Mouse (Mus musculus): Measurements from ENCODE around the gene Tmem212. TPM values are rescaled to one million over a fixed set of nuclear protein-coding genes. Genes with fewer than 3 reads are reported as not detected.

The Tmem212 gene
- polyA plus RNA-seq, 1 experiment: not detected

DNA sequence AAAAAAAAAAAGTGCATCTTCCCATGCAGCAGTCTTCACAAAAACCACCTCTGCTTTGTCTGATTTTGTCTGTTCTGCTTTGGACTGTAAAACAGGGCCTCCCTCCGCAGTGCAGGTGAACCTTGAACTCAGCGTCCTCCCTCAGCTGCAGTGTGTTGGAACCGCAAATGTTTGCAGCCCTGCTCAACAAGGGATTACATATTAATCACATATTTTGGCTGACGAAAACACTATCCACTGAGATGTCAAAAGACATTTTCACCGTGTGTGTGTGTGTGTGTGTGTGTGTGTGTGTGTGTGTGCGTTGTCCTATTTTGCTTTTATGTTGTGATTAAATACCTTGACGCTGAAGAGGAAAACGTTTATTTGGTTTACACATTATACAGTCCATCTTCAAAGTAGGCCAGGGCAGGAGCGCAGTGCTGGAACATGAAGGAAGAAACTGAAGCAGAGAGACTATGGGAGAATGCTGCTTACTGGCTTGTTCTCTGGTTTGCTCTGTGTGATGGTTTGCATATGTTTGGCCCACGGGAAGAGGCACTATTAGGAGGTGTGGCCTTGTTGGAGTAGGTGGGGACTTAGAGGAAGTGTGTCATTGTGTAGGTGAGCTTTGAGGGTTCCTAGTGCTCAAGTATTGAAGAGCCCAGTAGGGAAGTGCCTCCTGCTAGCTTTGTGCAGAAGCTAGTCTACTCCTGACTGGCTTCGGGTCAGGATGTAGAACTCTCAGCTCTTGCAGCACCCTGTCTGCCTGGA, 25.3 kb upstream of the Tmem212 start:
- no peak for DNase-seq (ENCODE audit: low read depth)
- TF ChIP-seq POLR2A (IDR thresholded peaks at IDR 0.05; ENCODE audit: borderline replicate concordance, extremely low read depth, insufficient read depth, insufficient read length, poor library complexity, severe bottlenecking) (no peak), CTCF (IDR thresholded peaks at IDR 0.05; ENCODE audit: borderline replicate concordance, extremely low read depth, insufficient read depth, insufficient read length) (no peak)

DNA sequence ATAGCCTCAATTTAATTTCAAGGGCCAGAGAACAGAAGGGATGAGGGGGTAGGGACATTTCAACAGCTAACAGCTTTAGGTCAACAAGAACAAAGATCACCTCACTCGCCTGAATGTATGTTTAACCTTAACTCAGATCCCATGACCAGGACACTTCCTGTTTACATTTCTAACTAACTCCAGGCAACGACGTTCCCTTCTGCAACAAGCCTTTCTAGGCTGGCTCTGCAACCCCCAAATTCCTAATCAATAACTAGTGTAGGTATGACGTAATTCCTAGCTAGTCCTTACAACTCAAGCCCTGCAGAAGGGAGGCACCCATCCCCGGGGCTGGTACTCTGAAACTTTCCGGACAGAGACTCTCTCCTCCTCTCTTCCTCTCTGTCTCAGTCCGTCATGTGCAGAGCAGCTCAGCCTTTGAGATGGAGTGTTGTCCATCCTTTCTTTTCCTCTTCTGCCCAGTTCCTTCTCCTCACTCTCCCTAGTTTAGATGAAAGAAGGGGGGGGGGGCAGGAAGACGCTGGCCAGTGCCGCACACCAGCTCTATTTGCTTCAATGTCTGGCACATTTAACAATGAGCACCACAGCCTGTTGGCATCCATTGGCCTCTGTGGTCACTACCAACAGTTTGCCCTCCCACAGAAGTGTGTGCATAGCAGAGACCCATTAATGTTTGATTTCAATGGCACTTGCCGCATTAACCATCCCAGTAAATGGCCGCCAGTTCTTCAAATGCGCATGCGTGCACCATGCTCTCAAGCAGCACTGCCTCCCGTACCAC, 22.7 kb upstream of the Tmem212 start:
- no peak for TF ChIP-seq CTCF (IDR thresholded peaks at IDR 0.05; ENCODE audit: borderline replicate concordance, extremely low read depth, insufficient read depth, insufficient read length)
- TF ChIP-seq POLR2A (IDR thresholded peaks at IDR 0.05; ENCODE audit: borderline replicate concordance, extremely low read depth, insufficient read depth, insufficient read length, poor library complexity, severe bottlenecking): no peak
- DNase-seq (ENCODE audit: low read depth): no peak

- no peak for DNase-seq (ENCODE audit: low read depth)
- TF ChIP-seq CTCF (IDR thresholded peaks at IDR 0.05; ENCODE audit: borderline replicate concordance, extremely low read depth, insufficient read depth, insufficient read length) (no peak), POLR2A (IDR thresholded peaks at IDR 0.05; ENCODE audit: borderline replicate concordance, extremely low read depth, insufficient read depth, insufficient read length, poor library complexity, severe bottlenecking) (no peak)
Observed at GRCm38 (mm10) chr3:27909016-27909415, 12.8 kb upstream of the Tmem212 start.

DNA sequence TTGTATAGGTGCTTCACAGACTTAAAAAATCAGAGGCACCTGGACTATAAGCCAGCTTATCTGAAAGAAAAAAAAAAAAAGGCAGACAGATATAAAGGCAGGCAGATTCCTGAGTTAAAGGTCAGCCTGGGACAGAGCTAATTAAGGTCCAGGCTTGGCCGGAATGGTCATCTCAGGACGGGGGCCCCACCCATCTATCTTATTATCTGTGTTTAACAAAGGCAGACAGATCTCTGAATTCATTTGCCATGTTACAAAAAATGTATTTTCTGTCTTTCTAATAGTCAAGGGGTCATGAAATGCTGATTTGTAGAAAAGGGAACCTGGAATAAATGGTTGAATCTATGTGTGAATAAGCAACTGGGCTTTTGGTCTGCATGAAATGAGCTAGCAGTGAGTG, 12.1 kb upstream of the Tmem212 start:
- no peak for DNase-seq (ENCODE audit: low read depth)
- TF ChIP-seq POLR2A (IDR thresholded peaks at IDR 0.05; ENCODE audit: borderline replicate concordance, extremely low read depth, insufficient read depth, insufficient read length, poor library complexity, severe bottlenecking) (no peak), CTCF (IDR thresholded peaks at IDR 0.05; ENCODE audit: borderline replicate concordance, extremely low read depth, insufficient read depth, insufficient read length) (no peak)

GRCm38 (mm10) chr3:27907301-27907700, 11.1 kb upstream of the Tmem212 start:
- TF ChIP-seq POLR2A (IDR thresholded peaks at IDR 0.05; ENCODE audit: borderline replicate concordance, extremely low read depth, insufficient read depth, insufficient read length, poor library complexity, severe bottlenecking) (no peak), CTCF (IDR thresholded peaks at IDR 0.05; ENCODE audit: borderline replicate concordance, extremely low read depth, insufficient read depth, insufficient read length) (no peak)
- no peak for DNase-seq (ENCODE audit: low read depth)

GRCm38 (mm10) chr3:27906647-27907209, 10.6 kb upstream of the Tmem212 start:
- TF ChIP-seq CTCF (IDR thresholded peaks at IDR 0.05; ENCODE audit: borderline replicate concordance, extremely low read depth, insufficient read depth, insufficient read length) (no peak), POLR2A (IDR thresholded peaks at IDR 0.05; ENCODE audit: borderline replicate concordance, extremely low read depth, insufficient read depth, insufficient read length, poor library complexity, severe bottlenecking) (no peak)
- DNase-seq (ENCODE audit: low read depth): no peak

DNA sequence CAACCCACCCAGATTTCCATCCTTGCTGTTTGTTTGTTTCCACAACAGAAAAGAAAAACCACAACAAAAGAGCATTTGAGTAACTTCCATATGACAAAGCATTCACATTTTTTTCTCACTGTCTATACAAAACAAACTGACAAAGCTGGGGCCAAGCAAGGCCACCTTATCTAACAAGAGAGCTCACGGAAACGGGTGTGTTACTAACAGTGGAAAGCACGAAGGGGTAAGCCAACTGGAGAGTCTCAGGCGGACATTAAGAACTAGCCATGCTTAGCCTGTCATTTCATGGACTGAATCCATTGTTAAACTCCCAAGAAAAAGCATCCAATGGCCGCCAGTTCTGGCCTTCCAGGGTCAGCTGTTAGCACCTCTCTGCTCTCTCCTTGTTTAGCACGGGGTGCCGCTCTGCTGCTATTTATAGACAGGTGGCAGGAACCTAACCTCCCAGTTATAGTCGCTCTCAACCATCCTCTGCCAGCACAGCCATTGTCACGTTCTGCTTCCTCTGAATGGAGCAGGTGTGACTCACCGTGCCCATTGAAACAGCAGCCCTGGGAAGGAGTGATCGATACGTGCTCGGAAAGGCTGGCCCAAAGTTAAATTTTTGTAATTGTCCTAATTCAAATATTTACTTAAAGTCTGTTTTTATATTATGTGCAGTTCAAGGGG, 8.6 kb upstream of the Tmem212 start:
- DNase-seq (ENCODE audit: low read depth): peak; percentile 14
- no peak for TF ChIP-seq POLR2A (IDR thresholded peaks at IDR 0.05; ENCODE audit: borderline replicate concordance, extremely low read depth, insufficient read depth, insufficient read length, poor library complexity, severe bottlenecking)
- no peak for TF ChIP-seq CTCF (IDR thresholded peaks at IDR 0.05; ENCODE audit: borderline replicate concordance, extremely low read depth, insufficient read depth, insufficient read length)

DNA sequence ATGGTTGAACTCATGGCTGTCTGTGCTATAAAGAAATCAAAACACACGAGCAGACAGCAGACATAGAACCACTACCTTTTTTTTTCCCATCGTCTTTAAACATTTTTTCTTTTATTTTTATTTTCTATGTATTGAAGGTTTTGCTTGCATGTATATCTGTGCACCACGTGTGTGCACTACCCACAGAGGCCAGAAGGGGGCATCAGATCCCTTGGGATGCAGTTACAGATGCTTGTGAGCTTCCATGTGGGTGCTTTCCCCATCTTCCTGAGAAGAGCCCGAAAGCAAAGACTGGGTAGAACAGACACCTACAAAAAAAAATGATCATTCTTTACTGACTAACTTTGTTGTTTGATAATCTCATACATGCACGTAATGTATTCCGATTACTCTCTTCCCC, 5.7 kb upstream of the Tmem212 start:
- DNase-seq (ENCODE audit: low read depth): no peak
- TF ChIP-seq CTCF (IDR thresholded peaks at IDR 0.05; ENCODE audit: borderline replicate concordance, extremely low read depth, insufficient read depth, insufficient read length) (peak; percentile 29; the same call in 1 of the 2 replicates), POLR2A (IDR thresholded peaks at IDR 0.05; ENCODE audit: borderline replicate concordance, extremely low read depth, insufficient read depth, insufficient read length, poor library complexity, severe bottlenecking) (no peak)

DNA sequence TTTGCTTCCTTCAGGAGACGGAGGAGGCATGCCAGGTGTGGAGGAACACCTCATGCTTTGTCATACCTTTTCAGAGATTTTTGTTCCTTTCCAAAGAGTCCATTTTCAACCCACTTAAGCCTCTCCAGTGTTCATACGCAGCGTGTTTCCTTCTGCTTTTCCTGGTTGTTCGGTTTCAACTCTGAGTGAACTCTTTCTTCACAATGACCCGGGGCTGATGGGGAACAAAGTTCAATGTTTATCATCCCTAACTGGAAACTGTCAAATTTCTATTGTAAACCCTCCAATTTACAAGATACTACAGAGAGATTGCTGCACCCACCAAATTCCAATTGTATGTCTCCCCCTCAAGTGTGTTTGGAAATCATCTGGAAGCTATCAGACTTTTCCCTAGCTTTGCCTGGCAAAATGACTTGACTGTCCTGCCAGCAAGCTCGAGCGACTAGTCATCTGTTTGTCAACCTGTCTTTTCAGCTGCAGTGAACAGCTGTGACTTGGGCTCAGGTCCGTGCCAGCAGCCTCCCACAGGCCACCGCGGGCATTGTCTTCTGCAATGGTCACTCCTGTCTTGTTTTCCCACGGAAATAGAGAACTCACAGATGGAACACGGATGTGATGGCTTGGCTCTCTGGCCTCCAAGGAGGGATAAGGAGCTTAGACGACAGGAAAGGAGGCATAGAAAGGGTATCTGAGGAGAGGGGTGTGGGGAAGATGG, 3.0 kb upstream of the Tmem212 start:
- DNase-seq (ENCODE audit: low read depth): peak; percentile 10
- no peak for TF ChIP-seq CTCF (IDR thresholded peaks at IDR 0.05; ENCODE audit: borderline replicate concordance, extremely low read depth, insufficient read depth, insufficient read length)
- TF ChIP-seq POLR2A (IDR thresholded peaks at IDR 0.05; ENCODE audit: borderline replicate concordance, extremely low read depth, insufficient read depth, insufficient read length, poor library complexity, severe bottlenecking): no peak

- DNase-seq (ENCODE audit: low read depth): no peak
- TF ChIP-seq CTCF (IDR thresholded peaks at IDR 0.05; ENCODE audit: borderline replicate concordance, extremely low read depth, insufficient read depth, insufficient read length) (no peak), POLR2A (IDR thresholded peaks at IDR 0.05; ENCODE audit: borderline replicate concordance, extremely low read depth, insufficient read depth, insufficient read length, poor library complexity, severe bottlenecking) (no peak)
Observed at GRCm38 (mm10) chr3:27898178-27898577, 2.0 kb upstream of the Tmem212 start.
